Mouse (Mus musculus) ES-Bruce4 (cell line): ENCODE results near the gene Fgr. TPM values are rescaled to one million over a fixed set of nuclear protein-coding genes. Genes with fewer than 3 reads are reported as not detected.

Experiments
- H3K27ac ChIP-seq: 2 replicates; pipeline ENCODE4 v1.5.1; 2012; ENCODE audit warnings: low read length, inconsistent platforms; ENCODE audit not compliant: insufficient read depth
- H3K27me3 ChIP-seq: 2 replicates; pipeline ENCODE4 v1.6.1; 2012; ENCODE audit warnings: mild to moderate bottlenecking, low read length, inconsistent platforms; ENCODE audit not compliant: control insufficient read depth, poor library complexity, insufficient read depth, severe bottlenecking
- H3K36me3 ChIP-seq: 2 replicates; pipeline ENCODE4 v1.6.1; 2012; ENCODE audit warnings: inconsistent platforms, mild to moderate bottlenecking, low read length, moderate library complexity; ENCODE audit not compliant: control insufficient read depth, poor library complexity, insufficient read depth, severe bottlenecking
- H3K4me1 ChIP-seq: one replicate; pipeline ENCODE4 v1.8.1; 2011; ENCODE audit warnings: low read length; ENCODE audit not compliant: control insufficient read depth, insufficient read depth
- H3K4me3 ChIP-seq: 2 replicates; pipeline ENCODE4 v1.5.1; 2011; ENCODE audit warnings: low read depth, mild to moderate bottlenecking, low read length
- H3K9ac ChIP-seq: 2 replicates; pipeline ENCODE4 v1.6.1; 2012; ENCODE audit warnings: low read depth, mild to moderate bottlenecking, inconsistent platforms; ENCODE audit not compliant: poor library complexity, severe bottlenecking
- H3K9me3 ChIP-seq: replicated peaks from 2 replicates; pipeline ENCODE4 v1.6.1; 2012; ENCODE audit warnings: mild to moderate bottlenecking, low read length, inconsistent platforms; ENCODE audit not compliant: control insufficient read depth, poor library complexity, insufficient read depth, severe bottlenecking
- CTCF ChIP-seq: IDR thresholded peaks from one replicate; pipeline ENCODE4 v1.8.1; 2011; ENCODE audit warnings: low read depth, low read length
- EP300 ChIP-seq: IDR thresholded peaks from 2 replicates; pipeline ENCODE4 v1.6.1; 2011; ENCODE audit warnings: low read depth, low read length; ENCODE audit not compliant: insufficient read depth
- POLR2A ChIP-seq: IDR thresholded peaks from one replicate; pipeline ENCODE4 v1.8.1; 2011; ENCODE audit warnings: low read length; ENCODE audit not compliant: insufficient read depth
- polyA plus RNA-seq: library from polyadenylated mRNA; stranded (reverse); fragments of >200 nt; gene quantifications from 2 replicates; pipeline ENCODE4 v1.2.4, GENCODE M21; 2011; ENCODE audit warnings: low read depth; ENCODE audit not compliant: missing spikeins, insufficient read depth, insufficient read length

Gene Fgr
- polyA plus RNA-seq, 1 experiment = 0.70 TPM

- H3K27me3 ChIP-seq = no peaks in the 10 kb centered on the region
- H3K27ac ChIP-seq = no peak overlapping the region
- TF ChIP-seq POLR2A = no peak
- TF ChIP-seq EP300 = no peak
- TF ChIP-seq CTCF = no peak
- H3K4me1 ChIP-seq = peaks cover 32% of the 10 kb centered on the region
- H3K9ac ChIP-seq = no peak overlapping the region
- no peaks in the 10 kb centered on the region for H3K36me3 ChIP-seq
- H3K9me3 ChIP-seq = no peaks in the 10 kb centered on the region
- no peak overlapping the region for H3K4me3 ChIP-seq
These were observed 51.2 kb downstream of the Fgr start for GRCm38 (mm10) chr4:133024969-133025685.

- Histone ChIP-seq H3K27me3 (no peaks in the 10 kb centered on the region), H3K9me3 (no peaks in the 10 kb centered on the region), H3K27ac (0 out of 2 replicates have a peak overlapping the region, but pooled peaks have one; percentile 5), H3K9ac (no peak overlapping the region), H3K36me3 (no peaks in the 10 kb centered on the region), H3K4me3 (no peak overlapping the region), H3K4me1 (peaks cover 28% of the 10 kb centered on the region)
- TF ChIP-seq CTCF (no peak), POLR2A (no peak), EP300 (no peak)
These were observed 52.4 kb downstream of the Fgr start for GRCm38 (mm10) chr4:133026272-133026671.

- 0 out of 2 replicates have a peak overlapping the region, but pooled peaks have one; percentile 3 for H3K9ac ChIP-seq
- no peak overlapping the region for H3K4me3 ChIP-seq
- H3K4me1 ChIP-seq = peaks cover 29% of the 10 kb centered on the region
- H3K27ac ChIP-seq = peak overlapping the region; percentile 47
- no peaks in the 10 kb centered on the region for H3K9me3 ChIP-seq
- TF ChIP-seq POLR2A (no peak), EP300 (no peak), CTCF (peak; percentile 23)
- no peaks in the 10 kb centered on the region for H3K27me3 ChIP-seq
- H3K36me3 ChIP-seq = no peaks in the 10 kb centered on the region
These were observed 53.0 kb downstream of the Fgr start for GRCm38 (mm10) chr4:133026826-133027375.

- H3K27ac ChIP-seq = peak overlapping the region; percentile 47
- H3K9me3 ChIP-seq = no peaks in the 10 kb centered on the region
- no peak overlapping the region for H3K4me3 ChIP-seq
- H3K27me3 ChIP-seq = no peaks in the 10 kb centered on the region
- no peaks in the 10 kb centered on the region for H3K36me3 ChIP-seq
- no peak for TF ChIP-seq POLR2A
- no peak for TF ChIP-seq EP300
- TF ChIP-seq CTCF = no peak
- H3K9ac ChIP-seq = 0 out of 2 replicates have a peak overlapping the region, but pooled peaks have one; percentile 3
- peaks cover 28% of the 10 kb centered on the region for H3K4me1 ChIP-seq
These were observed 53.8 kb downstream of the Fgr start for GRCm38 (mm10) chr4:133027721-133028120.

- peaks cover 27% of the 10 kb centered on the region for H3K4me1 ChIP-seq
These were observed 54.3 kb downstream of the Fgr start for GRCm38 (mm10) chr4:133028193-133028592.

GRCm38 (mm10) chr4:133028875-133029274 lies 55.0 kb downstream of the Fgr start:
- Histone ChIP-seq H3K9me3 (no peaks in the 10 kb centered on the region), H3K4me1 (peaks cover 26% of the 10 kb centered on the region), H3K27me3 (no peaks in the 10 kb centered on the region), H3K36me3 (no peaks in the 10 kb centered on the region), H3K27ac (peak overlapping the region; percentile 47; the same call in 1 of the 2 replicates), H3K4me3 (no peak overlapping the region), H3K9ac (no peak overlapping the region)
- TF ChIP-seq EP300 = no peak
- no peak for TF ChIP-seq CTCF
- no peak for TF ChIP-seq POLR2A

More at GRCm38 (mm10) chr4:133028193-133028592, 54.3 kb downstream of the Fgr start:
- no peak overlapping the region for H3K4me3 ChIP-seq
- peak overlapping the region; percentile 47 for H3K27ac ChIP-seq
- H3K36me3 ChIP-seq = no peaks in the 10 kb centered on the region
- H3K9me3 ChIP-seq = no peaks in the 10 kb centered on the region
- no peaks in the 10 kb centered on the region for H3K27me3 ChIP-seq
- H3K9ac ChIP-seq = no peak overlapping the region
- TF ChIP-seq EP300 = no peak
- TF ChIP-seq POLR2A = no peak
- TF ChIP-seq CTCF = no peak
